ENCODE assay signal across 9 mouse cellular contexts in genomic region chr14:27229441-27230147, GRCm38 (mm10).
DNase-seq lines count a peak whose midpoint lies in the region; ATAC-seq and TF ChIP-seq lines count a peak whose summit lies in the region.
"Had no signal": no experiment of that assay in that cellular context is flagged by ENCODE, and none has a peak within 500 bp of the region (broad histone marks: within the 10 kb centered on the region; RNA-seq: fewer than 3 reads in every experiment).

No protein-coding gene starts in this region.

- H3K36me3 ChIP-seq in heart, embryonic 12.5 days, result no peaks in the 10 kb centered on the region
- H3K36me3 ChIP-seq in limb, embryonic 11.5 days (ENCODE audit: control insufficient read depth, insufficient read depth, low read length), result no peaks in the 10 kb centered on the region

- peak; percentile 23 for DNase-seq in gastrocnemius, postnatal 25 days
- no peak for DNase-seq in gastrocnemius, adult 8-10 months (ENCODE audit: low spot score in 2 of 2)
- DNase-seq in limb, embryonic 11.5 days (ENCODE audit: low spot score), result no peak
- peak; percentile 73 to 85 for DNase-seq in natural killer cell, adult 2 months (ENCODE audit: low spot score in 2 of 2)
- no peak for DNase-seq in cerebellum, postnatal 14 days
- DNase-seq in cerebellum, adult 2 months, result no peak
- no peak for DNase-seq in cerebellum, adult 11-12 months

- no peak for TF ChIP-seq CTCF in cerebellum, adult 2 months (IDR thresholded peaks at IDR 0.05; ENCODE audit: borderline replicate concordance, insufficient read depth, low read depth, low read length)

- peak overlapping the region; percentile 46 for H3K4me2 ChIP-seq in heart, embryonic 12.5 days
- H3K4me2 ChIP-seq in limb, embryonic 11.5 days (ENCODE audit: low read depth, severe bottlenecking), result no peak overlapping the region

- no peaks in the 10 kb centered on the region for H3K27me3 ChIP-seq in heart, embryonic 12.5 days (replicated peaks)
- no peaks in the 10 kb centered on the region for H3K27me3 ChIP-seq in limb, embryonic 11.5 days (ENCODE audit: control insufficient read depth, insufficient read depth, low read length)
- H3K27me3 ChIP-seq in cerebellum, adult 2 months (ENCODE audit: control insufficient read depth, insufficient read depth, low read length), result no peaks in the 10 kb centered on the region

- peak; percentile 71 for ATAC-seq in heart, embryonic 12.5 days (ENCODE audit: insufficient number of reproducible peaks, low FRiP score)
- no peak for ATAC-seq in limb, embryonic 11.5 days (ENCODE audit: insufficient number of reproducible peaks, low FRiP score, low TSS enrichment, low read depth)

- 21% methylated on average over 16 of the region's 16 CpGs for WGBS in heart, embryonic 12.5 days
- 18% methylated on average over 16 of the region's 16 CpGs for WGBS in limb, embryonic 11.5 days
- WGBS in cerebellum, adult 2 months, result 77% methylated on average over 16 of the region's 16 CpGs

- TF ChIP-seq POLR2A in cerebellum, adult 2 months (IDR thresholded peaks at IDR 0.05; ENCODE audit: borderline replicate concordance, insufficient read depth, low read length), result no peak

- peaks cover 36% of the 10 kb centered on the region for H3K4me1 ChIP-seq in heart, embryonic 12.5 days (replicated peaks)
- H3K4me1 ChIP-seq in limb, embryonic 11.5 days (ENCODE audit: control insufficient read depth, insufficient read depth, low read length), result peaks cover 17% of the 10 kb centered on the region
- no peaks in the 10 kb centered on the region for H3K4me1 ChIP-seq in cerebellum, adult 2 months (ENCODE audit: control insufficient read depth, insufficient read depth, low read length)

- no peak overlapping the region for H3K4me3 ChIP-seq in heart, embryonic 12.5 days
- H3K4me3 ChIP-seq in limb, embryonic 11.5 days (ENCODE audit: low read depth, low read length), result no peak overlapping the region
- no peak overlapping the region for H3K4me3 ChIP-seq in cerebellum, adult 2 months (replicated peaks; ENCODE audit: insufficient read depth, low read depth, low read length)
- H3K4me3 ChIP-seq: erythroblast, embryonic 14.5 days had no signal

- H3K27ac ChIP-seq in heart, embryonic 12.5 days (ENCODE audit: poor library complexity, severe bottlenecking), result peak overlapping the region; percentile 85
- peak overlapping the region; percentile 36; the same call in 1 of the 2 replicates for H3K27ac ChIP-seq in limb, embryonic 11.5 days (replicated peaks; ENCODE audit: low read depth, low read length)
- no peak overlapping the region for H3K27ac ChIP-seq in cerebellum, adult 2 months (ENCODE audit: insufficient read depth, low read length)

- H3K9ac ChIP-seq in heart, embryonic 12.5 days, result no peak overlapping the region
- H3K9ac ChIP-seq in limb, embryonic 11.5 days (ENCODE audit: low read length), result no peak overlapping the region

- H3K9me3 ChIP-seq in heart, embryonic 12.5 days (replicated peaks), result no peaks in the 10 kb centered on the region
- H3K9me3 ChIP-seq in limb, embryonic 11.5 days (ENCODE audit: control insufficient read depth, low read length), result no peaks in the 10 kb centered on the region

Comparison
In these comparisons a context has a peak if more than half of its experiments do, and no peak if none do; other contexts are left out.
1. DNase-seq: peak in gastrocnemius, postnatal 25 days (single experiment) and natural killer cell, adult 2 months (2 of 2); none in gastrocnemius, adult 8-10 months (0 of 2), limb, embryonic 11.5 days (single experiment), cerebellum, postnatal 14 days (0 of 2), cerebellum, adult 2 months (0 of 2) and cerebellum, adult 11-12 months (single experiment).